Mouse (Mus musculus): ENCODE measurements at regions not wholly inside any gene's neighbourhood (a gene's known extent, or its start where the extent isn't known, plus 50 kb on each side); places are given as distances from the start of the nearest gene placed in this dataset.

GRCm38 (mm10) chr10:111695918-111696760 is 190.1 kb downstream of the Phlda1 start:
- peak; percentile 8 to 31 for DNase-seq

DNA sequence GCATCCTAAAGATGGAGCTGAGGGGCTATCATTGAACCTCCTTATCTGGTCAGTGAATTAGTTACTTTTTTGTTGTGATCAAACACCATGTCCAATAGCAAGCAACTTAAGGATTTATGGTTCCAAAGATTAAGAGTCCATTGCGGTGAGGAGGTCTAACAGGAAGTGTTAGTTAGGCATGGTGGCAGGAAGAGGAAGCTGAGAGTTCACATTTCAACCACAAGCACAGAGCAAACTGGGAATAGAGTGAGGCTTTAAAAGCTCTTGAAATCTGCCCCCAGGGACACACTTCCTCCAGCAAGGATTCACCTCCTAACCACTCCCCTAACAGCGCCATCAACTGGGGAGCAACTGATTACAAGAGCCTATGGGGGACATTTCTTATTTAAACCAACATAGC is 190.9 kb downstream of the Phlda1 start:
- no peak for DNase-seq

DNA sequence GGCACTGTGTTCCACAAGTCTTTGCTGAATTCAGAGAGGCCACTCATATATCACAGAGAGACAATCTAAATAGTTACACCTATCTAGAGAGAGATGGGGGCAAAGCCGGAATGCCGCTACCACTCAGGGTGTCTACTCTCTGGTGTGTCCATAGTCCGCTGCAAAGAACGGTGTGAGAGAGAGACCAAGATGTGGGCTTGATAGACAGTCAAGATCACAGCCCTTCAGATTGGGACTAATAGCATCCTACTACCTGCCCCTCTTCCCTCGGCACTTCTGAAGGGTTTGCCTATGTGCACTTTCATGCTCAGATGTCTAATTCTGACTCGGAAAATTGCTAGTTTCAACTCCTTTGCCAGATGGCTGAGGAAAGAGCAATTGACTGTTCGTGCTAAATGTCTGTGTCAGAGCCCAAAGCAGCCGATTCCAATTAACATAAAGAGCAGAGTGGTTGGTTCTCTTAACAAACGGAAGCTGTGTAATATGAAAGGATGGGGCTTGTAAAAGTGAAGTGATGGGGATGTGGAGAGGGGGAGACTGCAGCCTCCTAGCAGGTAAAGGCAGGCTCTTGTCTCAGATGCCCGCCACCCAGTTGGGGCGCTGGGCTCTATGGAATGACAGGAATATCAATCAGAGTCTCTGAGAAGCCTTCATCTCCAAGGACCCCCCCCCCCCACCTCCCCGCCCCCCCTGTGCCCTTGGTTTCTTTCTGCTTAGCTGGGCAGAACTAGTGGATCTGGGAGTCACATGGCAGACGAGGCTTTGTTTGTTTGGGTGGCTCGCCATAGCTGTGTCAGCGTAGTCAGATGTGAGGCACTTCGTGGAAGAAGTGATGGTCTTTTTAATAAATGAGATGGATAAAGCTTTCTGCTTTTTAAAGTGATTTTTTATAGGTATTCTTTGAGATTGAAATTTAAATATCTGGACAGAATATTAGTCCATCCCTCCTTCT is 193.7 kb downstream of the Phlda1 start:
- DNase-seq = no peak

GRCm38 (mm10) chr10:111700570-111700969 is 194.5 kb downstream of the Phlda1 start:
- no peak for DNase-seq

DNA sequence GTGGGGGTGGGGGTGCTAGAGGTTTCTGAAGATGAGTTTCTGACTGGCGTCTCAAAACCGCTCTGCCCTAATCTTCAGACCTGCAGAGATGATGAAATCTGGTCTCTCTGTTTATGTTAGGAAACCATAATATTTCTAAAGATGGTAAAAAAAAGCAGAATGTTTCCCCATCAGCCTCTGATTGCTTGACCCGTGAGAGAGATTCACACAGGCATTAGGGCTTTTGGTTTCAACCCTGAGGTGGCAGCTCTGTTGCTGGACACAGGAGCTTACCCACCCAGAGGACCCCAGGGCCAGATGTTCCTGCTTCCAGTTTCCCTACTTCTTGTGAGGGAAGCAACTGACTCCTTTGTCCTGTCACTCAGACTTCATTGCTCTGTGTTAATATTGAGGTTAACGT is 195.1 kb downstream of the Phlda1 start:
- no peak for DNase-seq

DNA sequence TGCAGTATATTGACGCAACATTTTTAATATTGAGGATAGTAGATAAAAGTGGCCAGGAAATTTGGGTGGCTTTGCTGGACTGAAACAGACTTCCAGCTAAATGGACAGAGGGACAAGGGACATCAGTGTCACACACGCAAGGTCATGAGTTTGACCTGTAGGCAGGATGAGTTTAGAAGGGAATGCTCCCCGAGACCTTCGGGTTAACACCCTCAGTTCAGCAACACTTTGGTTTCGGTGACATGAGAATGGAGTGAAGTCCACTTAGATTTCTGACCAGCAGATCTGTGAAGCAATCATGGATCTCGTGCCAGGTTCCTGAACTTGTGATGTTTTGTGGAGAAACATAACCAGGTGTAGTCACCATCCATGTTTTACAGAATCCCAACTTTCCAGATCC is 196.3 kb downstream of the Phlda1 start:
- DNase-seq = no peak

DNA sequence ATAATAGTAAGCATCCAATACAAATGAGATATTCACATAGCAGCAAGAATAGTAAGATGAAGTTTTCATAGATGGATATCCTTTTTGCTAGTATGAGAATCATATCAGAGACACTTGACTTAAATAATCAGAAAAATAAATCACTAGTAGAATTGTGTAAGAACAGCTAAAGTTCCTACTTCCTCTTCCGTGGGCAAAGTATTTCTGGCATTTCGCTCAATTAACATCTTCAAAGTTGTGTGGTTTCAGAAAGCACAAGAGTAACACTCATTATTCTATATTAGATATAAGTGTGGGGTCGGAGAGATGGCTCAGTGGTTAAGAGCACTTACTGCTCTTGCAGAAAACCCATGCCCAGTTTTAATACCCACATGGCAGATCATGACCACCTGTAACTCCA is 197.4 kb downstream of the Phlda1 start:
- DNase-seq = no peak

- DNase-seq = no peak
Observed at GRCm38 (mm10) chr10:111711519-111712113, 205.5 kb downstream of the Phlda1 start.

DNA sequence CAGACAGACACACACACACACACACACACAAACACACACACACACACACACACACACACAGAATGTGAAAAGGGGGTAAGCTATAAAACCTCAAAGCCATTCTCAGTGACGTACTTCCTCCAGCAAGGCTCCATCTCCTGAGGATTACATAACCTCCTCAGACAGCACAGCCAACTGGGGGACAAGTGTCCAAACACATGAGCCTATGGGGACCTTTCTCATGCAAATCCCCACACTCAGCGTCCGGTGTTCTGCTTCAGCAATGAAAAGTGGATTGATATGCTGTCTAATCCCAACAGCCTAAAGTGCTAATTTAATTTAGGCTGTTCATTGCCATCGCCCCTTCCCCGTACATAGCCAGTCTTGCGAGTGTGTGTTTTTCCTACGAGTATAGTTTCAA is 206.9 kb downstream of the Phlda1 start:
- DNase-seq = no peak

- DNase-seq = no peak
Observed at GRCm38 (mm10) chr10:111713676-111714075, 207.6 kb downstream of the Phlda1 start.

DNA sequence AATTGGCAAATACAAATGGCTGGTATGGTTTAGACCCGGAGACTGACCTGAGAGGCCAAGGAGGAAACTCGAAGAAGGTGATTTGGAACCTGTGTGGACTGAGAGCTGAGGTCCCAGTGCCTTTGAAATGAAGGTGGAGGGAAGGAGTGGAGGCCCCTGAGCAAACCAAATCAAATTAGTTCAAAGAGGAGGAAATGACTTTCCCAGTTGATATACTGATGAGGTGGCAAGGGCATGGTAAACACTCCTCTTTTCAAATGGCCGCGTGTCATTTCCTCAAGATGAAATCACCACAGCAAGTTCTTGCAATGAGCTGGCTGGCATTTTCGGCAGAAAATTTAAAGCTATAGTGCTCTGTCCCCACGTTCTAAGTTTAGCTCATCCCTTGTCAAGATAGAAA is 209.1 kb downstream of the Phlda1 start:
- DNase-seq = no peak

GRCm38 (mm10) chr10:111719632-111720031 is 213.5 kb downstream of the Phlda1 start:
- DNase-seq = peak; percentile 23 to 48

GRCm38 (mm10) chr10:111721068-111721467 is 215.0 kb downstream of the Phlda1 start:
- DNase-seq = no peak

DNA sequence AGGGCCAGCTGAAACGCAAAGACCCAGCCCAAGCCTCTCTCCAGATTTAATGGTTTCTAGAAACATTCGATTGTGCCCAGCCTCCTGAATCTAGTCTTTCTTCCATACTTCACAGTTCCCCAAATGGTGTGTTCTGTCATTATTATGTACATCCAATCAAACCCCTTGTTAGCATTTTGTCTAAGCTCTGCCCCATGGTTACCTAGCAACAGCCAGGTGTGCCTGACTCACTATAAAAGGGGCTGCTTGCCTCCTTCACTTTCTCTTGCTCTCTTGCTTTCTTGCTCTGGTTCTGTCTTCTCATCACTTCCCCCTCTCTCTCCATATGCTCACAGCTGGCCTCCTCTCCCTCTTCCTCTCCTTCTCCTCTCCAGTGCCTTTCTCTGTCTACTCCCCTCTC is 217.8 kb downstream of the Phlda1 start:
- DNase-seq = no peak

DNA sequence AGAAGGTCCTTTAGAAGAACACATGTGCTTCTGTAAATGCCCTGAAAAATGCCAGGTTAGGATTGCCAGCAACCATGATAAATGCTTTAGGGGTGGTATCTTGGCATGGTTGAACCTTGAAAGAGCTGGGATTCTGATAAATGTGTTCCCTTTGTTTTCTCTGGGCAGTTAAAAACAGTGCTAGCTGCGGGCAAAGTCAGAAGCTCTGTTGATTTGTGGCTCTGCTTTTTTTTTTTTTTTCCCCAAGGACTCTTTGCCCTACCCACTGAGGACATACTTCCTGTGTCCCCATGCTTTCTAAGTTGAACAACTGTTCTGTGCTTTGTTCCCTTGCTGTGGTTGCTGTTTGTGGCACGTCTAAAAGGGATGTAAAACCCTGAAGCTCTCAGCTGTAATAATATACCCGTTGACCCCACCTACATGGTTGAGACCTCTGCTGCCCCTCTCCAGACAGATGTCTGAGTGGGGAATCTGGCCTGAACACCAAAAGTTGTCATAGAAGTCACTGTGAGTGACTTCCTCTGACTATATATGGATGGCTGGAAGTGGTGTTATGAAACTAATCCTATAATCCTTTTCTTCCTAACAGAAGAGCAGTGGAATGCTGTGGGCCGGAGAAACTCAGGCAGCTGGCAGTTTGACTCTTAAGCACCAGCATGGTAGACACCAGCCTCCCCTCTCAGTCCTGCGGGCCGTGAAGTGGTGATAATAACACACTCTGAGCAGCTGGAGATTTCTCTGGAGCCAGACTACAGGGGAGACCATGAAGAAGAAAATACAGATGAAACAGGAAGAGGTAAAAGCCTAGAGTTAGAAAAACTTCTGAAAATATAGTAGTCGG is 218.7 kb downstream of the Phlda1 start:
- DNase-seq = peak in 1 of 2 experiments; percentile 18

- no peak for DNase-seq
Observed at GRCm38 (mm10) chr10:111736026-111736425, 229.9 kb downstream of the Phlda1 start.

- DNase-seq = peak in 1 of 2 experiments; percentile 12
Observed at GRCm38 (mm10) chr10:111739471-111740138, 232.9 kb upstream of the Krr1 start.

DNA sequence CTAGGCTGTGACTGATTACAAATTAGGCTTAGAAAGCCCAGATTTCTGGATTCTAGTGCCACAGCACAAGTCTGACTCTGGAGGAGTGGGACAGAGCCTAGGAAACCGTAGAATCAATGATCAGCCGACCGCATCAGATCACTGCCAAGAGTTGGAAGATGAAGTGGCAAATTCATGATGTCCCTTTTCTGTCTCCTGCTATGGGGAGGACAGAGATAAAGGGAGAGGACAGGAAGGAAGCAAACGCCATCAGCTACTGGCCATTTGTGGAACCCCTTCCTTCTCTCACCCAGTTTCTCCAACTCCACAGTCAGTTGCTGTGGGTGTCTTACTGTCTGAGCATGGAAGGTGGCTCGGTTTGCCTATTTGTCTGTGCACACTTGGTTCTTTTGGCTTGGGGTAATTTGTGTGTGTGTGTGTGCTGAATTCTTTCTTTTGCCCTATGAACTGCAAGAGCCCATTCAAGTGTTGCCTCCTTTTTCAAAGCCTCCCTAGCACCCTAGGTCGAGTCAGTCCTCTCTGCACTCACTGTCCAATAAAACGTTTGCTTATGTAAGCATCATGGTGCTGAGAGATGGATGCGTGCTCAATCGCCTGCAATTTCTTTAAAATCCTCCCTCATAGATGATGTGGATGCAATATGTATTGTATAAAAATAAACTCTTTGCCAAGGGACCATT is 231.7 kb upstream of the Krr1 start:
- no peak for DNase-seq

- no peak for DNase-seq
Observed at GRCm38 (mm10) chr10:111741301-111741945, 231.0 kb upstream of the Krr1 start.

- DNase-seq = no peak
Observed at GRCm38 (mm10) chr10:111743291-111743690, 229.2 kb upstream of the Krr1 start.

GRCm38 (mm10) chr10:111745116-111745515 is 227.3 kb upstream of the Krr1 start:
- DNase-seq = no peak
